Mouse (Mus musculus) forebrain, postnatal 0 days (tissue): Measurements from ENCODE around the gene Acoxl. TPM values are rescaled to one million over a fixed set of nuclear protein-coding genes. Genes with fewer than 3 reads are reported as not detected.

Experiments
- ATAC-seq: fragments of 200-750 bp; cut with Nextera tagmentation; 2 replicates; pipeline ENCODE4 v1.8.0; 2017; ENCODE audit warnings: mild to moderate bottlenecking, moderate library complexity
- DNase-seq: peaks from one replicate; pipeline ENCODE4 v3.0.0-alpha.2; 2015
- H3K27ac ChIP-seq: fragments of 300-500 bp; sonication (generic); 2 replicates; pipeline ENCODE4 v1.5.1; 2014; ENCODE audit warnings: low read depth, mild to moderate bottlenecking, antibody characterized with exemption, low read length, moderate library complexity, mixed read lengths
- H3K27me3 ChIP-seq: fragments of 300-500 bp; sonication (generic); 2 replicates; pipeline ENCODE4 v1.6.1; 2014; ENCODE audit warnings: mild to moderate bottlenecking, low read length, mixed read lengths; ENCODE audit not compliant: insufficient read depth
- H3K36me3 ChIP-seq: fragments of 300-500 bp; sonication (generic); 2 replicates; pipeline ENCODE4 v1.6.1; 2014; ENCODE audit warnings: mild to moderate bottlenecking, moderate library complexity; ENCODE audit not compliant: insufficient read depth
- H3K4me1 ChIP-seq: fragments of 300-500 bp; sonication (generic); 2 replicates; pipeline ENCODE4 v1.6.1; 2014; ENCODE audit warnings: antibody characterized with exemption; ENCODE audit not compliant: insufficient read depth
- H3K4me2 ChIP-seq: fragments of 300-500 bp; sonication (generic); 2 replicates; pipeline ENCODE4 v1.6.1; 2014; ENCODE audit warnings: low read depth, mild to moderate bottlenecking, moderate library complexity
- H3K4me3 ChIP-seq: fragments of 300-500 bp; sonication (generic); 2 replicates; pipeline ENCODE4 v1.5.1; 2014; ENCODE audit warnings: low read depth, low read length, mixed read lengths
- H3K9ac ChIP-seq: fragments of 300-500 bp; sonication (generic); 2 replicates; pipeline ENCODE4 v1.6.1; 2014; ENCODE audit warnings: mild to moderate bottlenecking
- H3K9me3 ChIP-seq: fragments of 300-500 bp; sonication (generic); 2 replicates; pipeline ENCODE4 v1.6.1; 2016; ENCODE audit warnings: low read length
- CTCF ChIP-seq: sonication (generic); IDR thresholded peaks from 2 replicates; pipeline ENCODE4 v1.5.1; 2016; ENCODE audit warnings: antibody characterized with exemption, control low read depth, low read depth
- WGBS: fragments of 180-500 bp; shearing (Covaris S2); extraction: QIAGEN DNeasy Blood & Tissue Kit; methylation state at CpG from one replicate; pipeline ENCODE4 v1.1.7; 2014; 5-methylcytosine and 5-hydroxymethylcytosine counted together
- microRNA-seq, 2 experiments: library from miRNA; unstranded; fragments of <30 nt; microRNA quantifications; one replicate each; pipeline ENCODE4; 2016
- polyA plus RNA-seq: library from polyadenylated mRNA; unstranded; fragments of >200 nt; fragmentation: Nextera tagmentation; extraction: Ambion mirVana; gene quantifications from 2 replicates; pipeline ENCODE4 v1.2.1, GENCODE M21; 2015
- total RNA-seq: library from RNA; depleted of rRNA; stranded (reverse); fragments of >200 nt; gene quantifications from 2 replicates; pipeline ENCODE4 v1.2.3, GENCODE M21; 2014; rRNA removed

The Acoxl gene
- total and polyA plus RNA-seq, 2 experiments from 2014 or later = 0.10 TPM; not detected in 1

DNA sequence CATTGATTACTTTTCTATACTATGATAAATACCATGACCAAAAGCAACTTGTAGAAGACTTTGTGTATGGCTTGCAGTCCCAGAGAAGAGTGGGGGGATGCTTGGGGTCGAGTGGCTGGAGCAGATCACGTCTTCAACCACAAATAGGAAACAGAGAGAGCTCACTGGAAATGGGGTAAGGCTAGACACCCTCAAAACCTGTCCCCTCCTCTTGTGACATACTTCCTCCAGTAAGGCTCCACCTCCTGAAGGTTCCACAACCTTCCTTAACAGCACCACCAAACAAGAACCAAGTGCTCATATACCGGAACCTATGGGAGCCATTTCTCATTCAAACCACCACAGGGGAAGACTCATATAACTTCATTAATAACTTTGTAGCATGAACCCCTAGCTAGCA is 331.9 kb downstream of the Acoxl start:
- ATAC-seq (no peak), DNase-seq (no peak)
- H3K4me2 ChIP-seq = no peak overlapping the region
- no peaks in the 10 kb centered on the region for H3K9me3 ChIP-seq
- no peak for TF ChIP-seq CTCF
- H3K36me3 ChIP-seq = no peaks in the 10 kb centered on the region
- no peak overlapping the region for H3K27ac ChIP-seq
- no peaks in the 10 kb centered on the region for H3K27me3 ChIP-seq
- peaks cover 6% of the 10 kb centered on the region for H3K4me1 ChIP-seq
- no peak overlapping the region for H3K9ac ChIP-seq
- no peak overlapping the region for H3K4me3 ChIP-seq
- 98% methylated on average over 3 of the region's 3 CpGs for WGBS

DNA sequence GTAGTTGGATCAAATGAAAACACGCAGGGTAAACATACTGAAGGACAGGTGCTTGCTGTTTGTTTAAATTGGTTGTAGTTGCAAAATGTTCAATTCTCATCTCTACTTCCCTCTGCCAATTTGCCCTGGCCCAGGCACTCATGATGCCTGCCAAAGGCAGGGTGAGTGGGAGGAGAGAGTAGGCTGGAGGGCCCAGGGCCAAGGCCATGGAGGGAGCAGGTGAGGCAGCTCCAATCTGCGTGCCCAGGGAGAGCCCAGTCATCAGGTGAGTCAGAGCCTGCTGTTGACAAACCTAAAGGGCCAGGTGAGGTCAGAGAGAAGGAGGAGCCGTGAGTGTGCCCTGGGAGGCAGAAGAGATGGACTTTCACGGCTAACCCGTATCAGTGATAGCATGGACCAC is 333.6 kb downstream of the Acoxl start:
- no peaks in the 10 kb centered on the region for H3K36me3 ChIP-seq
- no peaks in the 10 kb centered on the region for H3K27me3 ChIP-seq

More for the DNA sequence above, 333.6 kb downstream of the Acoxl start:
- Histone ChIP-seq H3K9me3 (no peaks in the 10 kb centered on the region), H3K27ac (no peak overlapping the region), H3K4me1 (no peaks in the 10 kb centered on the region), H3K9ac (no peak overlapping the region), H3K4me2 (no peak overlapping the region), H3K4me3 (no peak overlapping the region)
- no peak for TF ChIP-seq CTCF
- ATAC-seq (no peak), DNase-seq (no peak)
- 84% methylated on average over 5 of the region's 5 CpGs for WGBS

Small RNAs within 50 kb of the gene (microRNA-seq; reads per million reads assigned to microRNA genes)
- 0 reads per million in 2 experiments for gene Gm22411

Other genes with a start within 250 kb of the Acoxl start
- 2.5 and 2.7 TPM in 2 replicates for gene Mal, start 182.2 kb upstream of the Acoxl start, total RNA-seq
- gene Mal, start 182.2 kb upstream of the Acoxl start, polyA plus RNA-seq = 1.8 and 2.1 TPM in 2 replicates
- 0.46 and 1.3 TPM in 2 replicates for gene Mall, start 108.9 kb upstream of the Acoxl start, total RNA-seq
- gene Mall, start 108.9 kb upstream of the Acoxl start, polyA plus RNA-seq = 0.34 and 0.52 TPM in 2 replicates
- gene Nphp1, start 50.0 kb upstream of the Acoxl start, total RNA-seq = 12.7 and 14.7 TPM in 2 replicates
- gene Nphp1, start 50.0 kb upstream of the Acoxl start, polyA plus RNA-seq = 17.6 and 19.9 TPM in 2 replicates
- 24.3 and 36.9 TPM in 2 replicates for gene Mtln, start 46.4 kb upstream of the Acoxl start, total RNA-seq
- gene Mtln, start 46.4 kb upstream of the Acoxl start, polyA plus RNA-seq = 49.9 and 63.3 TPM in 2 replicates
- gene Bub1, start 7.0 kb upstream of the Acoxl start, total RNA-seq = 3.9 and 5.2 TPM in 2 replicates
- gene Bub1, start 7.0 kb upstream of the Acoxl start, polyA plus RNA-seq = 3.3 and 3.7 TPM in 2 replicates